Mouse (Mus musculus): ENCODE measurements around the gene Echdc3. TPM values are rescaled to one million over a fixed set of nuclear protein-coding genes. Genes with fewer than 3 reads are reported as not detected.

The Echdc3 gene
- polyA plus RNA-seq, 1 experiment from 2014 or later, result 12.4 TPM

DNA sequence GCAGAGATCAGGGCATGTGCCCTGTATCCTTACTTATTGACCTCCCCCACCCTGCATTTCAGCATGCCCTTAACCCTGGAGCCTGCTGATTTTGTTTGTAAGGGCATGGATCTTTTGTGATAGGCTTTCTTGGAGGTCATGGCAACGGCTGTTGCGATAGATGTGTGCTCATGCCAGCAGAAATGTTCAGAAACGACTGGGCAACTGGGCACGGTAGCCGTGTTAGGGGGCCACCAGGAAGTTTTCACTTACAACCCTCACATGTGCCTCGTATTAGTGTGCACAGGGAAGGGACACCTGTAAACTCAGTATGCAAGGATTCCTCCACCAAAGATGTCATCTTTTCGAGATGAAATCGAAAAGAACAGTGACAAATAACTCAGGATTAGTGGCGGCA is 508 bp downstream of the Echdc3 start:
- Histone ChIP-seq H3K9me3 (no peaks in the 10 kb centered on the region), H3K9ac (peak overlapping the region; percentile 42), H3K27me3 (replicated peaks) (no peaks in the 10 kb centered on the region), H3K4me3 (replicated peaks) (peak overlapping the region; percentile 50), H3K4me1 (peaks cover 12% of the 10 kb centered on the region), H3K36me3 (no peaks in the 10 kb centered on the region), H3K27ac (peak overlapping the region; percentile 93), H3K4me2 (peak overlapping the region; percentile 84)
- 30% methylated on average over 9 of the region's 9 CpGs for WGBS
- no peak for ATAC-seq (ENCODE audit: insufficient read depth, low FRiP score, low read depth)

DNA sequence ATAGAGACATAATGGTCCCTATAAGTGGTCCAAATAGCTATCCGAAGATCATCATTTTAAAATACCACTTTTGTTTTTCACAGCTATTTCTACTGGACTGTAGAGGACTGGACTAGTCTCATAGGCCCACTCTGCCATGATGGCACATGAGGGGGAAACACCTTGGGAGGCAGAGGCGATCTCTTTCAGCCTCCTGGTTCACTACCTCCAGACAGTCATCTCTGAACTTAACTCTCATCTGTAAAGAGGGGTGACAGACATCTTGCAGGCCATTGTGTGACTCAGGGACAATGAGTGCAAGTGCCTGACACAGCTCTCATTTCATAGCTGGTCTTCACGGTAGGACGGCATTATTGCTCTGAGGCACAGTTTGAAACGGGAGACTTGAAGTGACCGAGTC is 2.0 kb downstream of the Echdc3 start:
- no peaks in the 10 kb centered on the region for H3K9me3 ChIP-seq
- no peaks in the 10 kb centered on the region for H3K27me3 ChIP-seq (replicated peaks)
- H3K36me3 ChIP-seq, result no peaks in the 10 kb centered on the region
- 91% methylated on average over 6 of the region's 6 CpGs for WGBS
- no peak overlapping the region for H3K9ac ChIP-seq
- H3K4me1 ChIP-seq, result peaks cover 12% of the 10 kb centered on the region
- no peak overlapping the region for H3K4me3 ChIP-seq (replicated peaks)
- no peak overlapping the region for H3K27ac ChIP-seq
- H3K4me2 ChIP-seq, result no peak overlapping the region
- no peak for ATAC-seq (ENCODE audit: insufficient read depth, low FRiP score, low read depth)

DNA sequence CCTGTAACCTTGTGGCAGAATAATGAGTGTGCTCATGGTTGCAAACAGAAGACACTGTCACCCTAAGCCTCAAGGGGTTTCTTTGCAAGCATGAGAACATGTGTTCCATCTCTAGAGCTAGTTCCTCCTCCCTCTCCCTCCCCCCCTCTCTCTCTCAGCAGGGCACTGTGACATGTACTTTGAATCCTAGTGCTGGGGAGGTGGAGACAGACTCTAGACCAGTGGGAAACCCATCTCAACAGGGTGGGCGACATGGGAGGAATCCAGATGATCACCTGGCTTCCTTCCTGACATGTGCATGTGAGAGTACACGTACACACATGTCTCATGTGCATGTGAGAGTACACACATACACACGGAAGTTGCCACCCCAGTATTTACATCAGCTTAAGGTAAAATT is 3.1 kb downstream of the Echdc3 start:
- Histone ChIP-seq H3K4me1 (peaks cover 12% of the 10 kb centered on the region), H3K9me3 (no peaks in the 10 kb centered on the region), H3K4me2 (no peak overlapping the region), H3K9ac (no peak overlapping the region), H3K4me3 (replicated peaks) (no peak overlapping the region), H3K27me3 (replicated peaks) (no peaks in the 10 kb centered on the region), H3K36me3 (no peaks in the 10 kb centered on the region), H3K27ac (no peak overlapping the region)
- ATAC-seq (ENCODE audit: insufficient read depth, low FRiP score, low read depth), result no peak
- 84% methylated on average over 3 of the region's 3 CpGs for WGBS

DNA sequence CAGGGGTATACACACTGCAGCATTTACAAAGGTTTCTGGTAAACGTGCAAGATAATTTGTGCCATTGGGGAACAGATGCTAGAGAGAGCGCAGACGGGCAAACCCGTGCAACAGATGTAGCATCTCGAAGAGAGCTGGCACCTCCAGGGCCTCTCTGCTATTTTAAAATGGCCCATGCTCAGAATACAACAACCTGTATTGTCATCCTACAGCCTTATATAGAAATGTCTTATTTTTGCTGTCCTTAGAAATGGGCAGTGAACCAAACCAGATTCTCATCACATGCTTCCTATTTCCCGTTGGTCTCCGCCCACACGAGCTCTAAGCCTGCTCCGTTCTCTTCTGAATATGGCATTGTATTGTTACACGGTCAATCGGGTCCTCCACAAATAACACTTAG is 3.7 kb downstream of the Echdc3 start:
- Histone ChIP-seq H3K9ac (no peak overlapping the region), H3K27ac (no peak overlapping the region), H3K4me3 (replicated peaks) (no peak overlapping the region), H3K4me1 (peaks cover 12% of the 10 kb centered on the region), H3K9me3 (no peaks in the 10 kb centered on the region), H3K4me2 (no peak overlapping the region), H3K27me3 (replicated peaks) (no peaks in the 10 kb centered on the region), H3K36me3 (no peaks in the 10 kb centered on the region)
- WGBS, result 65% methylated on average over 11 of the region's 11 CpGs
- no peak for ATAC-seq (ENCODE audit: insufficient read depth, low FRiP score, low read depth)

DNA sequence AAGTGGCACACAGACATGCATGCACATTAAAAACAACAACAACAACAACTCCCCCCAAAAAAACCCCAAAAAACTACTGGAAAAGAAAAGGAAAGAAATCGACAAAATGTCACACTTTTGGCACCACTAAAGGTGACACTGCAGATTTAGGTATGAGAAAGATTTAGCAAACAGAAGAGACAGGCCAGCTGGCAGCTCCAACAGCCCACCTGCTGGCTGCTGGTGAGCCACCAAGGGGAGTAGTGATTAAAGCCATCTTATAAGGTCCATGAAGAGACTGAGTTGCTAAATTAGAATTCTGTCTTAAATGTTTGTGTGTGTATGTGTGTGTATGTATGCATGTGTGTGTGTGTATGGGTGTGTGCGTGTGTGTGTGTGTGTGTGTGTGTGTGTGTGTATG is 5.1 kb downstream of the Echdc3 start:
- Histone ChIP-seq H3K4me2 (no peak overlapping the region), H3K4me3 (replicated peaks) (no peak overlapping the region)
- no peak for ATAC-seq (ENCODE audit: insufficient read depth, low FRiP score, low read depth)

DNA sequence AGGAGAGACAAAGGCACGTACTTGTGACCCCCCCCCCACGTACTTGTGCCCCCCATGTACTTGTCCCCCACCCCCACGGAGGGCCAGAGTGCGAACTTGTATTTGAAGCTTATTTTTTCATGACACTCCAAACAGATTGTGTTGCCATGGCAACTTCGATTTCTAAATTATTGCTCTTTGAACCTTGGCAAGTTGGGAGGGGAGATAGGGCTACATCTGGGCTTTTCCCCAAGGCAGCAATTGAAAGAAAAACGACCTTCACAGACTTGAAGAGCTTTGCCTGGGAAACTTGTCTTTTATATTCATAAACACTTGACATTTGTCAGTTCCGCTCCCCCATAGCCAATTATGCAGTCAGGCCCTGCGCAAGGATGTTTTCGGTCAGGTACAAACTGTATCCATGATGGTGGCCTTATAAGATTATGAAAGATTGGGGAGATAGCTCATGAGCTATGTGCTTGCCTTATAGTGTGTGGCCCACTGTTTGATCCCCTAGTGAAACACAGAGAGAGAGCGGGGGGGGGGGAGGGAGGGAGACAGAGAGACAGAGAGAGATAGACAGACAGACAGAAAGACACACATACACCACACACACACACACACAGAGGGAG is 16.4 kb downstream of the Echdc3 start:
- 48% methylated on average over 10 of the region's 10 CpGs for WGBS
- Histone ChIP-seq H3K27me3 (replicated peaks) (no peaks in the 10 kb centered on the region), H3K4me3 (replicated peaks) (no peak overlapping the region), H3K9me3 (no peaks in the 10 kb centered on the region), H3K36me3 (no peaks in the 10 kb centered on the region), H3K4me2 (no peak overlapping the region), H3K27ac (no peak overlapping the region), H3K9ac (no peak overlapping the region), H3K4me1 (no peaks in the 10 kb centered on the region)
- no peak for ATAC-seq (ENCODE audit: insufficient read depth, low FRiP score, low read depth)

More for the DNA sequence above, 5.1 kb downstream of the Echdc3 start:
- Histone ChIP-seq H3K4me1 (peaks cover 9% of the 10 kb centered on the region), H3K9ac (no peak overlapping the region), H3K36me3 (no peaks in the 10 kb centered on the region), H3K27me3 (replicated peaks) (no peaks in the 10 kb centered on the region), H3K27ac (no peak overlapping the region), H3K9me3 (no peaks in the 10 kb centered on the region)
- 86% methylated on average over 2 of the region's 2 CpGs for WGBS

DNA sequence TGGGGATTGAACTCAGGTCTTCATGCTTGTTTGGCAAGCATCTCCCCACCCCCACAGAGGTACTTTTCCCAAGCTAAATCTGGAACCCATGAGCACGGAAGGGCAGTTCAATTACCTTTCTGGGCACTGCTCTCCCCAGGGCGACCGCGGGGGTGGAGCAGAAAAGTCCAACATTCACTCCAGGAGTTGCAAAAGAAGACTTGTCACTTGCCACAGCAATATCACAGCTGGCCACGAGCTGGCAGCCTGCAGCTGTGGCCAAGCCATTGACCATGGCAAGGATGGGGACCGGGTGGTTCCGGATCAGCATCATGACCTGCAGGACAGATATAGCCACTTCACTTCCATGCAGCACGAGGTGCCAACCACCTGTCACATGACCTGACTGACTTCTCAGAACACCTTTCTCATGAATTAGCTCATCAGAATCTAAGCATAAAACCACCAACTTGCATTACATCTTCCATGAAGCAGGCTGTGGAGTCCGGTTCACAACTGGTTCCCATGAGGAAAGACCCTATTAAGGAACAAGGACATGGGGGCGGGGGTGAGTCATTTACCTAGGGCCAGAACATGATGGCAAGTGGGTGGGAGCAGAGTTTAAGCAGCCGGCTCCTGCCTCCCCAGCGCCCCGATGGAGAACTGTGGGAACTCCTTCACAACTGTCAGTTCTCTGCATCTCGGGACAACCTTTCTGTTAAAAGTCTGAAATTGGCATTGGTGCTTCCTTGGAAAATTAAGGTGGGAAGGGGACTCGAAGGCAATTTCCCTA is 17.2 kb downstream of the Echdc3 start:
- 68% methylated on average over 15 of the region's 15 CpGs for WGBS
- Histone ChIP-seq H3K27ac (no peak overlapping the region), H3K4me3 (replicated peaks) (no peak overlapping the region), H3K27me3 (replicated peaks) (no peaks in the 10 kb centered on the region), H3K9me3 (no peaks in the 10 kb centered on the region), H3K4me2 (no peak overlapping the region), H3K36me3 (no peaks in the 10 kb centered on the region), H3K9ac (no peak overlapping the region), H3K4me1 (no peaks in the 10 kb centered on the region)
- ATAC-seq (ENCODE audit: insufficient read depth, low FRiP score, low read depth), result no peak

DNA sequence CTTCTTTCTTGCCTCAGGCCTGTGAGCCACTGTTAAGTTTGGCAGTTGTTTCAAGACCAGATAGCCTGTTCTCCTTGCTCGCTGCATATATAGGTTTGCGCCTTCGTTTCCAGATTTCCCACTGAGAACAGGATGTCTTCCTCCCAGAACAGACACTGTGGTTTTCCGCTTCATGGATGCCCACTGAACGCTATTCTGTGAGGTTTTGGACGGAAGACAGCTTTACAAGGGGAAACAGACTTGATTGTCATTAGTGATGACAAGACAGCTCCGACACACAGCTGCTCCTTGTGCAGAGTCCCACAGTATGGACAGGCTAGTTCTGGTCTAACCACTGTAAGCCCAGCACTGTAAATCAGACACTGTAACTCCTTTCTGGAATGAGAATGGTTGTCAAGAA is 18.3 kb downstream of the Echdc3 start:
- ATAC-seq (ENCODE audit: insufficient read depth, low FRiP score, low read depth), result no peak
- H3K27ac ChIP-seq, result no peak overlapping the region
- H3K4me2 ChIP-seq, result no peak overlapping the region
- 80% methylated on average over 7 of the region's 7 CpGs for WGBS
- no peak overlapping the region for H3K9ac ChIP-seq
- no peaks in the 10 kb centered on the region for H3K36me3 ChIP-seq
- no peaks in the 10 kb centered on the region for H3K9me3 ChIP-seq
- no peak overlapping the region for H3K4me3 ChIP-seq (replicated peaks)
- H3K4me1 ChIP-seq, result no peaks in the 10 kb centered on the region
- H3K27me3 ChIP-seq (replicated peaks), result no peaks in the 10 kb centered on the region

DNA sequence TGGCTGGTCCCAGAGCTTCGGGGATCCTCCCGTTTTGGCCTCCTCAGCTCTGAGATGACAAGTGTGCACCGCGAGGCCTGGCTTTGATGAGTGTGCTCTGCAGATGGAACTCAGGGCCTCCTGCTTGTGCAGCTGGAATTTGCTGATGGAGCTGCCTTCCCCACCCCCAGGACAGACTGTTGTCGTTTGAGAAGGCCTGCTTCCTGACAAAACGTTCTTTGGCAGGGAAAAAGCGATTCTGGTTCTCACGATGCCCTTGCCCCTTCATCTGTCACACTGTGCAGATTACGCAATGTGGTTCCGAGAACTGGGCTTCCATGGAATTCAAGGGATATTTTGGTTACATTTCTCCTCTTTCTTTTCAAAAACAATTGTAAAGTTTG is 19.3 kb downstream of the Echdc3 start:
- Histone ChIP-seq H3K9me3 (no peaks in the 10 kb centered on the region), H3K9ac (no peak overlapping the region), H3K4me2 (no peak overlapping the region), H3K27me3 (replicated peaks) (no peaks in the 10 kb centered on the region), H3K36me3 (no peaks in the 10 kb centered on the region), H3K4me1 (no peaks in the 10 kb centered on the region), H3K4me3 (replicated peaks) (no peak overlapping the region), H3K27ac (no peak overlapping the region)
- ATAC-seq (ENCODE audit: insufficient read depth, low FRiP score, low read depth), result no peak
- WGBS, result 43% methylated on average over 10 of the region's 10 CpGs

DNA sequence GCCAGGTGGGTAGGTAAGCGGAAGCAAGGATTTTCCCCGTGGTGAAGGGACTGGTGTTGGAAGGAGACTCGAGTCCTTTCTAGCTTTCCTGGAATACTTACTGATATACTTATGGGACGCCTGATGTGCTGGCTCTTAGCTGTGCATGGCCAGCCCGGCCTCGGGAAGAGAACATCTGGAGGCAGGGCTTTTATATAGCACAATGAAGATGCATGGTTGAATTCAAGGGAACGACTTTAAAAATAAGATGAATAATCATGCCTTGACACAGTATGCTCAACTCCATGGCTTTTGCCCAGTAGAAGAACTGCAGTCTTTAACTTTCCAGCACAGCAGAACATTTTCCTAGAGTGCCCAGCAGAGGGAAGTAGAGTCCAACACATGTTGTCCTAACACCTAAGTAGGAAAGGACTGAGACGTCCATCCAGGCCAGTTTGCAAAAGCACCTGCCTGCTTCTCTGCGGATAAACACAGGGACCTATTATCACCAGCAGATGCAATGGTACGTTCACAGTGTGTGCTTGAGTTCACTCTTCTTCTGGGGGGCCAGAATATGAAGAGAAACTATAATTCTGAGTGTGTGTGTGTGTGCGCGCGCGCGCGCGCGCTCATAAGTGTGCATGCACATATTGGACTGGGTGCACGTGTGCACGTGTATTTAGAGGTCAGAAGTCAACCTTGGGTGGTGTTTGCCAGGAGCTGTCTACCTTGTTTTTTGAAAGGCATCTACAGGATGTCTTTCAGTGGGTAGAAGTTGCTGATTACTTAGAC is 19.8 kb downstream of the Echdc3 start:
- WGBS, result 65% methylated on average over 20 of the region's 20 CpGs
- no peak overlapping the region for H3K27ac ChIP-seq
- ATAC-seq (ENCODE audit: insufficient read depth, low FRiP score, low read depth), result peak; percentile 32; the same call in 1 of the 2 replicates

DNA sequence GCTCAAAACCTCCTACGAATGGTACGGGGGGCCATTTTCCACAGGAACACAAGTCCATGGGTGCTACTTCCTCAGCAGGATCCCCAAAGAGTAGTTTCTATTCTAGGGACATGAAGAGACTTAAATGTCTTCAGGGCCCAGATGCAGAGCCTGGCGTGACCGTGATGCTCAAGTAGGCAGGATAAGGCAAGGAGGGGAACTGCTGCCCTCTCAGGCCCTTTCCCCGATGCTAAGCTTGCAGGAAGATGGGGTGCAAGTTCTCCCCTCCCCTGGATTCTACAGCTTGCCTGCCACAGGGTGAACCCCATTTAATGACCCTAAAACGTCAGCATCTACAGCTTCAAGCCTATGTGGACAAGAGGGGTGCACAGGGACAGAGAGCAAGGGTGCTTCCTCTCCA is 22.8 kb downstream of the Echdc3 start:
- H3K9me3 ChIP-seq, result no peaks in the 10 kb centered on the region
- 86% methylated on average over 6 of the region's 6 CpGs for WGBS
- H3K4me3 ChIP-seq (replicated peaks), result no peak overlapping the region
- no peak overlapping the region for H3K27ac ChIP-seq
- no peaks in the 10 kb centered on the region for H3K36me3 ChIP-seq
- ATAC-seq (ENCODE audit: insufficient read depth, low FRiP score, low read depth), result no peak
- no peak overlapping the region for H3K9ac ChIP-seq
- H3K4me1 ChIP-seq, result no peaks in the 10 kb centered on the region
- H3K4me2 ChIP-seq, result no peak overlapping the region
- no peaks in the 10 kb centered on the region for H3K27me3 ChIP-seq (replicated peaks)

More for the DNA sequence above, 19.8 kb downstream of the Echdc3 start:
- Histone ChIP-seq H3K27me3 (replicated peaks) (no peaks in the 10 kb centered on the region), H3K36me3 (no peaks in the 10 kb centered on the region), H3K4me1 (no peaks in the 10 kb centered on the region), H3K4me3 (replicated peaks) (no peak overlapping the region), H3K9me3 (no peaks in the 10 kb centered on the region), H3K9ac (no peak overlapping the region), H3K4me2 (no peak overlapping the region)

DNA sequence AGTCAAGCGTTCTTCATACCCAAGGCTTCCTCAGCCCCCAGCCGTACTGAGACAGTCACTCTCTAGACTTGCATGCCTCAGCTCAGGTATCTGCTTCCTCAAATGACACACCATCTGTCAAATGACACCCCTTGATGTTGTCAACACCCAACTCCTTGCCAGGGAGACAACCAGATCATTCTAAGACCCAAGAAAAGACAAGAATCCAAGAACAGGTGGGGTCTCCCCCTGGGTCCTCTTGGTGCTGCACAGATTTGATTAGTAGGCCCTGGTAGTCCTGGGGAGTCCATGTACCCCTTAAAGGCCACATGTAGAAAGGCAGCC is 23.2 kb downstream of the Echdc3 start:
- Histone ChIP-seq H3K9ac (no peak overlapping the region; the same call in 1 of the 2 replicates), H3K4me3 (replicated peaks) (no peak overlapping the region), H3K27ac (no peak overlapping the region), H3K27me3 (replicated peaks) (no peaks in the 10 kb centered on the region), H3K4me2 (no peak overlapping the region), H3K4me1 (no peaks in the 10 kb centered on the region), H3K36me3 (no peaks in the 10 kb centered on the region), H3K9me3 (no peaks in the 10 kb centered on the region)
- 73% methylated on average over 2 of the region's 2 CpGs for WGBS
- no peak for ATAC-seq (ENCODE audit: insufficient read depth, low FRiP score, low read depth)

Measured in stomach, embryonic 15.5 days (tissue).